In the genomic region with DNA sequence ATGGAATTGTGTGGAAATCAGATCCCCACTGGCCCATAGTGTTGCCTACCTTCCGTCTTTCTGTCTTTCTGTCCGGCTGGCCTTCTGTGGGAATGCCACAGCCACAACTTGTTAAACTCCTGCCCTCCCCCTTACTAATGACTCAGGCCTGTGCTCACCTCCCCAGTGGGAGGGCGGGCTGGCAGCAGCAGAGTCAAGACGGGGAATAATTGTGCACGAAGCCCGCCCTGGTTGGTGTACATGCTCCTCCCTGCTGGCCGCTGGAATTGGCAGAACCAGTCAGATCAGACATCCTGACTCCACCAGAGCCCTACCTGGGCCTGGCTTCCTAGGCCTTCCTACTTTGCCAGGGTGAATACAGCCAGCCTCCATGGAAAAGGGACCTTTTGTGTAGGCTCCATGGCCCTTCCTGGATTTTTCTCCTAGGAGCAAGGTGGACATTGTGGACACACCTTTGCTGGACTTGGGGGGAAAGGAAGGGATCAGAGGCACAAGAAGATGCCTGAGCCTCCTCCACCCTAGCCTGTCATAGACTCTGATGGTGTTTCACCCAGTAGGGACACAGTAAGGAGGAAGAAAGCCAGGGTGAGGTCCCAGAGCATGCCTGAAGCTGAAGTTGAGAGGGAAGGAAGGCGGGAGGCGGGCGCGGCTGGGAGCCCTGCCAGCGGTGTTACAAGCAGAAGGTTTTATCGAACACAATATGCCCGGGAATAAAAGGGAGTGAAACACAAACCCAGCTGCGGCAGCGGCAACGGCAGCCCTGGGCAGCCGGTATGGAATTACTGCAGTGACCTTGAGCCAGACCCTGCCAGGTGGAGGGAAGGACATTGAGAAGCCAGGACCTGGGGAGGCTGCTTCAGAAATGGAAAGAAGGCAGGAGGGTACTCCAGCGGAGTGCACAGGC, we compare ENCODE assay signal across 9 mouse cellular contexts. TPM values are rescaled to one million over a fixed set of nuclear protein-coding genes. Genes with fewer than 3 reads are reported as not detected.
DNase-seq lines count a peak whose midpoint lies in the region; ATAC-seq and TF ChIP-seq lines count a peak whose summit lies in the region.
"Had no signal": no experiment of that assay in that cellular context is flagged by ENCODE, and none has a peak within 500 bp of the region (broad histone marks: within the 10 kb centered on the region; RNA-seq: fewer than 3 reads in every experiment).

No protein-coding gene starts in this region.

- WGBS in forebrain, embryonic 13.5 days, result 14% methylated on average over 19 of the region's 19 CpGs
- WGBS in intestine, embryonic 16.5 days, result 26% methylated on average over 19 of the region's 19 CpGs
- 21% methylated on average over 19 of the region's 19 CpGs for WGBS in midbrain, postnatal 0 days

- peak overlapping the region; percentile 57 for H3K4me2 ChIP-seq in forebrain, embryonic 13.5 days
- H3K4me2 ChIP-seq in intestine, embryonic 16.5 days (ENCODE audit: low read depth, low read length), result peak overlapping the region; percentile 87
- peak overlapping the region; percentile 20; the same call in 1 of the 2 replicates for H3K4me2 ChIP-seq in midbrain, postnatal 0 days (ENCODE audit: low read depth, low read length, poor library complexity, severe bottlenecking)

- H3K9ac ChIP-seq in ES-E14 (ENCODE audit: insufficient read depth, low read depth, low read length, poor library complexity, severe bottlenecking), result no peak overlapping the region
- H3K9ac ChIP-seq in forebrain, embryonic 13.5 days, result no peak overlapping the region
- peak overlapping the region; percentile 35; the same call in 1 of the 2 replicates for H3K9ac ChIP-seq in intestine, embryonic 16.5 days (ENCODE audit: low read depth, low read length)
- no peak overlapping the region for H3K9ac ChIP-seq in midbrain, postnatal 0 days (replicated peaks; ENCODE audit: low read length, poor library complexity, severe bottlenecking)
- H3K9ac ChIP-seq: liver, embryonic 13.5 days had no signal

- H3K4me3 ChIP-seq in ES-E14 (ENCODE audit: insufficient read depth in 1 of 2, low read depth in 1 of 2, low read length in 2 of 2, poor library complexity in 1 of 2, severe bottlenecking in 1 of 2), result peak overlapping the region; percentile 27 to 36; a peak in 1 of 4 replicates
- H3K4me3 ChIP-seq in forebrain, embryonic 13.5 days, result peak overlapping the region; percentile 8; the same call in 1 of the 2 replicates
- H3K4me3 ChIP-seq in intestine, embryonic 16.5 days (ENCODE audit: low read length), result peak overlapping the region; percentile 27
- no peak overlapping the region for H3K4me3 ChIP-seq in midbrain, postnatal 0 days (ENCODE audit: low read depth, low read length)
- H3K4me3 ChIP-seq: liver, embryonic 13.5 days had no signal

- H3K27ac ChIP-seq in ES-E14 (ENCODE audit: insufficient read depth, low read depth, low read length, poor library complexity, severe bottlenecking), result no peak overlapping the region
- 0 out of 2 replicates have a peak overlapping the region, but pooled peaks have one; percentile 7 for H3K27ac ChIP-seq in forebrain, embryonic 13.5 days
- H3K27ac ChIP-seq in intestine, embryonic 16.5 days (ENCODE audit: low read length), result 0 out of 2 replicates have a peak overlapping the region, but pooled peaks have one; percentile 52
- no peak overlapping the region for H3K27ac ChIP-seq in midbrain, postnatal 0 days (ENCODE audit: low read depth, low read length)
- H3K27ac ChIP-seq: liver, embryonic 13.5 days had no signal

- in situ Hi-C loops in ES-E14 (cut with MboI; ENCODE audit: low sequenced_read_pairs in 2 of 2, unreplicated experiment in 2 of 2), result loop anchor here in 1 of 2 experiments (10.0 kb wide), 1 partner anchor 364 kb away; no protein-coding TSS in a partner anchor

- ATAC-seq in forebrain, embryonic 13.5 days, result peak; percentile 36; the same call in 1 of the 2 replicates
- ATAC-seq in intestine, embryonic 16.5 days, result peak; percentile 66
- no peak for ATAC-seq in midbrain, postnatal 0 days (ENCODE audit: low FRiP score)

- TF ChIP-seq CTCF in brain, embryonic 14.5 days (IDR thresholded peaks at IDR 0.05; ENCODE audit: borderline replicate concordance, extremely low read depth, insufficient read depth, insufficient read length), result no peak
- no peak for TF ChIP-seq CTCF in midbrain, postnatal 0 days (IDR thresholded peaks at IDR 0.05)

- H3K36me3 ChIP-seq in ES-E14 (ENCODE audit: control insufficient read depth, insufficient read depth, low read length, poor library complexity, severe bottlenecking), result no peaks in the 10 kb centered on the region
- H3K36me3 ChIP-seq in forebrain, embryonic 13.5 days (ENCODE audit: poor library complexity, severe bottlenecking), result no peaks in the 10 kb centered on the region
- no peaks in the 10 kb centered on the region for H3K36me3 ChIP-seq in intestine, embryonic 16.5 days (ENCODE audit: control insufficient read depth, insufficient read depth, low read length)
- H3K36me3 ChIP-seq in midbrain, postnatal 0 days (ENCODE audit: insufficient read depth, low read length), result no peaks in the 10 kb centered on the region
- H3K36me3 ChIP-seq: liver, embryonic 13.5 days had no signal

- peaks cover 2 to 19% of the 10 kb centered on the region in 2 experiments; a peak in 2 of 4 replicates for H3K4me1 ChIP-seq in ES-E14 (ENCODE audit: control insufficient read depth in 2 of 2, insufficient read depth in 2 of 2, low read length in 2 of 2, poor library complexity in 1 of 2)
- peaks cover 28% of the 10 kb centered on the region for H3K4me1 ChIP-seq in forebrain, embryonic 13.5 days
- peaks cover 25% of the 10 kb centered on the region for H3K4me1 ChIP-seq in intestine, embryonic 16.5 days (ENCODE audit: control insufficient read depth, insufficient read depth, low read length)
- H3K4me1 ChIP-seq in midbrain, postnatal 0 days (ENCODE audit: insufficient read depth, low read length), result peaks cover 14% of the 10 kb centered on the region
- H3K4me1 ChIP-seq: liver, embryonic 13.5 days had no signal

- no peaks in the 10 kb centered on the region for H3K9me3 ChIP-seq in ES-E14 (ENCODE audit: control insufficient read depth, insufficient read depth, low read depth, low read length)
- no peaks in the 10 kb centered on the region for H3K9me3 ChIP-seq in forebrain, embryonic 13.5 days (replicated peaks)
- H3K9me3 ChIP-seq in intestine, embryonic 16.5 days (ENCODE audit: control insufficient read depth, low read length), result no peaks in the 10 kb centered on the region
- no peaks in the 10 kb centered on the region for H3K9me3 ChIP-seq in midbrain, postnatal 0 days (ENCODE audit: low read length)
- H3K9me3 ChIP-seq: liver, embryonic 13.5 days had no signal

- no peak for TF ChIP-seq POLR2A in brain, embryonic 14.5 days (IDR thresholded peaks at IDR 0.05; ENCODE audit: borderline replicate concordance, extremely low read depth, insufficient read depth, insufficient read length, poor library complexity, severe bottlenecking)

- DNase-seq in ES-E14 (ENCODE audit: low read depth, low spot score), result no peak
- peak; percentile 84 for DNase-seq in brain, embryonic 14.5 days (ENCODE audit: low read depth)
- peak; percentile 19 to 46 for DNase-seq in left cerebral cortex, adult 8-10 months (ENCODE audit: low spot score in 2 of 2)
- DNase-seq in midbrain, postnatal 0 days (ENCODE audit: low spot score), result peak; percentile 33
- DNase-seq in yolk sac, embryonic 10.5 days (ENCODE audit: low spot score), result no peak
- no peak for DNase-seq in gastrocnemius, adult 18-20 months (ENCODE audit: low spot score)
- DNase-seq: liver, embryonic 13.5 days had no signal

- peaks cover 33% of the 10 kb centered on the region for H3K27me3 ChIP-seq in forebrain, embryonic 13.5 days
- no peaks in the 10 kb centered on the region for H3K27me3 ChIP-seq in intestine, embryonic 16.5 days (replicated peaks; ENCODE audit: control insufficient read depth, insufficient read depth, low read length)
- peaks cover 4% of the 10 kb centered on the region; the same call in 1 of the 2 replicates for H3K27me3 ChIP-seq in midbrain, postnatal 0 days (ENCODE audit: insufficient read depth, low read length)

RNA-seq across cellular contexts. Expression of gene Epn3, which starts 1.4 kb away (rescaled TPM):
- total RNA-seq in ES-E14 (2012; rRNA removed), result 0.48 and 1.7 TPM in 2 replicates
- 0.50 and 1.5 TPM in 2 replicates for polyA plus RNA-seq in brain, embryonic 14.5 days (2012; rRNA removed)
- polyA plus RNA-seq in forebrain, embryonic 13.5 days (2015; fragmentation: Nextera tagmentation; extraction: Ambion mirVana), result 0.15 and 0.34 TPM in 2 replicates
- polyA plus RNA-seq in intestine, embryonic 16.5 days (2015; fragmentation: Nextera tagmentation; extraction: Ambion mirVana), result 1.5 and 1.7 TPM in 2 replicates
- 1 to 10 TPM; 1.1 to 3.7 (median 2.6) TPM for total RNA-seq in left cerebral cortex, adult 8-10 months (2022)
- 1.1 and 5.0 TPM in 2 replicates for total RNA-seq in midbrain, postnatal 0 days (2014; rRNA removed)
- polyA plus RNA-seq in midbrain, postnatal 0 days (2015; fragmentation: Nextera tagmentation; extraction: Ambion mirVana), result 0.92 and 1.4 TPM in 2 replicates
- total RNA-seq in gastrocnemius, adult 18-20 months (2021), result not detected

RNA-seq across cellular contexts. Expression of gene Spata20, which starts 12.4 kb away (rescaled TPM):
- 0.26 and 0.71 TPM in 2 replicates for total RNA-seq in ES-E14 (2012; rRNA removed)
- 0.45 and 0.66 TPM in 2 replicates for polyA plus RNA-seq in brain, embryonic 14.5 days (2012; rRNA removed)
- 0.18 TPM in 1 of 2 replicates, not detected in the other for polyA plus RNA-seq in forebrain, embryonic 13.5 days (2015; fragmentation: Nextera tagmentation; extraction: Ambion mirVana)
- 0.13 and 0.16 TPM in 2 replicates for polyA plus RNA-seq in intestine, embryonic 16.5 days (2015; fragmentation: Nextera tagmentation; extraction: Ambion mirVana)
- total RNA-seq in left cerebral cortex, adult 8-10 months (2022), result 1 to 10 TPM in 1 of 4 experiments, under 1 TPM in 1, not detected in 2; 0.35 to 1.4 TPM
- total RNA-seq in midbrain, postnatal 0 days (2014; rRNA removed), result 0.93 and 6.5 TPM in 2 replicates
- polyA plus RNA-seq in midbrain, postnatal 0 days (2015; fragmentation: Nextera tagmentation; extraction: Ambion mirVana), result 1.2 and 1.3 TPM in 2 replicates
- not detected for total RNA-seq in gastrocnemius, adult 18-20 months (2021)
- polyA plus RNA-seq: liver, embryonic 13.5 days had no signal

RNA-seq across cellular contexts. Expression of gene Mycbpap, which starts 23.2 kb away (rescaled TPM):
- 0.45 and 0.48 TPM in 2 replicates for total RNA-seq in ES-E14 (2012; rRNA removed)
- 2.5 and 3.0 TPM in 2 replicates for polyA plus RNA-seq in brain, embryonic 14.5 days (2012; rRNA removed)
- 2.2 and 2.5 TPM in 2 replicates for polyA plus RNA-seq in forebrain, embryonic 13.5 days (2015; fragmentation: Nextera tagmentation; extraction: Ambion mirVana)
- 3.0 and 3.2 TPM in 2 replicates for polyA plus RNA-seq in intestine, embryonic 16.5 days (2015; fragmentation: Nextera tagmentation; extraction: Ambion mirVana)
- 1 to 10 TPM; 3.6 to 7.2 (median 5.6) TPM for total RNA-seq in left cerebral cortex, adult 8-10 months (2022)
- total RNA-seq in midbrain, postnatal 0 days (2014; rRNA removed), result 3.2 and 4.4 TPM in 2 replicates
- 1.2 and 2.0 TPM in 2 replicates for polyA plus RNA-seq in midbrain, postnatal 0 days (2015; fragmentation: Nextera tagmentation; extraction: Ambion mirVana)
- total RNA-seq in gastrocnemius, adult 18-20 months (2021), result not detected

RNA-seq across cellular contexts. Expression of gene Cacna1g, which starts 24.3 kb away (rescaled TPM):
- total RNA-seq in ES-E14 (2012; rRNA removed), result 1.6 and 2.2 TPM in 2 replicates
- 208 and 232 TPM in 2 replicates for polyA plus RNA-seq in brain, embryonic 14.5 days (2012; rRNA removed)
- polyA plus RNA-seq in forebrain, embryonic 13.5 days (2015; fragmentation: Nextera tagmentation; extraction: Ambion mirVana), result 5.4 and 8.4 TPM in 2 replicates
- 4.9 and 5.4 TPM in 2 replicates for polyA plus RNA-seq in intestine, embryonic 16.5 days (2015; fragmentation: Nextera tagmentation; extraction: Ambion mirVana)
- 10 to 100 TPM; 58.2 to 71.7 (median 64.6) TPM for total RNA-seq in left cerebral cortex, adult 8-10 months (2022)
- 94.6 and 131 TPM in 2 replicates for total RNA-seq in midbrain, postnatal 0 days (2014; rRNA removed)
- polyA plus RNA-seq in midbrain, postnatal 0 days (2015; fragmentation: Nextera tagmentation; extraction: Ambion mirVana), result 13.0 and 13.2 TPM in 2 replicates
- 1 to 10 TPM in 1 of 2 experiments, under 1 TPM in 1; 0.94 to 1.3 TPM for total RNA-seq in gastrocnemius, adult 18-20 months (2021)

RNA-seq across cellular contexts. Expression of gene Rsad1, which starts 50.7 kb away (rescaled TPM):
- 2.1 and 2.4 TPM in 2 replicates for total RNA-seq in ES-E14 (2012; rRNA removed)
- polyA plus RNA-seq in brain, embryonic 14.5 days (2012; rRNA removed), result 8.7 and 9.0 TPM in 2 replicates
- polyA plus RNA-seq in forebrain, embryonic 13.5 days (2015; fragmentation: Nextera tagmentation; extraction: Ambion mirVana), result 3.1 and 3.7 TPM in 2 replicates
- 2.4 and 3.6 TPM in 2 replicates for polyA plus RNA-seq in intestine, embryonic 16.5 days (2015; fragmentation: Nextera tagmentation; extraction: Ambion mirVana)
- 10 to 100 TPM; 13.8 to 19.5 (median 16.1) TPM for total RNA-seq in left cerebral cortex, adult 8-10 months (2022)
- 12.6 and 19.5 TPM in 2 replicates for total RNA-seq in midbrain, postnatal 0 days (2014; rRNA removed)
- polyA plus RNA-seq in midbrain, postnatal 0 days (2015; fragmentation: Nextera tagmentation; extraction: Ambion mirVana), result 11.5 and 13.5 TPM in 2 replicates
- total RNA-seq in gastrocnemius, adult 18-20 months (2021), result 1 to 10 TPM; 2.7 to 3.4 TPM

Comparison
In these comparisons a context has a peak if more than half of its experiments do, and no peak if none do; other contexts are left out.
1. DNase-seq: peak in brain, embryonic 14.5 days (single experiment), left cerebral cortex, adult 8-10 months (2 of 2) and midbrain, postnatal 0 days (single experiment); none in ES-E14 (single experiment), yolk sac, embryonic 10.5 days (single experiment) and gastrocnemius, adult 18-20 months (single experiment).
2. H3K27ac ChIP-seq: peak in forebrain, embryonic 13.5 days (single experiment) and intestine, embryonic 16.5 days (single experiment); none in ES-E14 (single experiment) and midbrain, postnatal 0 days (single experiment).
3. H3K4me2 ChIP-seq: peak in every context shown above with its lines; median percentile 87 in intestine, embryonic 16.5 days; 57 in forebrain, embryonic 13.5 days; 20 in midbrain, postnatal 0 days.